Mouse (Mus musculus): ENCODE data around the gene Celsr3. TPM values are rescaled to one million over a fixed set of nuclear protein-coding genes. Genes with fewer than 3 reads are reported as not detected.

Gene Celsr3
- total RNA-seq, 2 experiments from 2014 or later: 0.22 to 0.31 TPM

DNA sequence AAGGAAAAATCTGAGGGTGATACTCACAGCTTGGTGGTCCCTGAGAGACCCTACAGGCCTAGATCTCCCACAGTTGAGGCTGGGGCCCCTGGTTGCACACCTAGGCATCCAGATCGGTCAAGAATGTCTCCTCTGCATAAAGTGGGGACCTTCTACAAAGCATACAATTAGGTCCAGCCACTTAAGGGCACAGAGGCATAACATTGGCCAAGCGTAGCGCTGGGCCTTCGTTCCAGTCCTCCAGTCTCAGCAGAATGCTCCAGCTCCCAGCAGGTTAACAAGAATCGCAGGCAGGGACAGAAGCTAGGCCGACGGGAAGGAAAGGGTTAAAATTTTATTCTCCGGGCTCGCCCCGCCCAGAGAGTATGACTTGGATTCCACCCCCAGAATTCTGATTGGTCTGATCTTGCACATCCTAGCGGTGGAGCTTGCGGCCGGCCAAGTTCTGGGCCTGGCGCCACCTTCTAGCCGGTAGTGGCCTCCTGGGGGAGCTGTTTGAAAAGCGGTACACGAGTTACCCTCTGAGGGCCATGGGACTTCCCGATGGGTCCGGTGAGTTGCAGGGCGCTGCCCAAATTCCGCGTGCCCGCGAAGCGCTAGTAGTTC lies 27.6 kb downstream of the Celsr3 start:
- peak; percentile 73 to 88 for DNase-seq (ENCODE audit: low spot score in 2 of 2)

DNA sequence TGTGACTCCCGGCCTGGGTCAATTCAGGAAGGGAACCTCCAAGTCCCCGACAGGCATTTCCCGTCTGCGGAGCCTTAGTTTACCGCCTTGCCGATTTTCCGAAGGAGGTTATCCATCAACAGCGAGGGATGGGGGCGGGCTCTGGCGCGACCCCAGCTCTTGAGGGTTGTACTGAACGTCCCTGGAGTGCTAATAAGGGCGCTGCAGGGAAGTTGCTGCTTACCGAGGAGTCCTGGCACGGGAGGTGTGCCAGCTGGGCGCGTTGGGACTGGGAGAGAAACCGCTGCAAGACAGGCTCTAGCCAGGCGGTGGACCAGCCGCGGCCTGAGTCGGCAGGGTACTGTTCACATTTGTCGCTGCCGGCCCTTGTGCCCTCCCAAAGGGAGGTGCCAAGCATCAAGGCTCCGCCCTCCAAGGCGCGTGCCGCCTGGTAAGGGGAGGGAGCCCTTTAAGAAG lies 28.1 kb downstream of the Celsr3 start:
- DNase-seq (ENCODE audit: low spot score in 2 of 2): peak; percentile 56 to 82

DNA sequence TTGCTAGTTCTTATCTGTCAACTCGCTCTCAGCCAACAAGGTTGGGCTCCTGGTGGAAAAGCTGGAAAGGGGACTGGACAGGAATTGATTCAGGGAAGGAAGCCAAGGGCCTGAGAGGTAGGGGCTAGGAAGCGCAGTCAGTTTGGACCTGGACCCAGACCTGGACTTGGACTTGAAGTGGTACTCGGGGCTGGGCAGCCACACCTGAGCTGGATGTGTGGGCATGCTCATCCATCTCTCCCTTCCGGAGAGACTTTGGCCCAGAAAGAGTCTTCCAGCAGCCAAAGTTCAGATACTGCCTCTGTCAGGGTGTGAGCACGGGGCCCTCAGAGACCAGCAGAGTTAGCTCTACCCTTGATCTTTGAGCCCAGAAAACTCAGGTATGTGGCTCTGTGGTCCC lies 29.2 kb downstream of the Celsr3 start:
- DNase-seq (ENCODE audit: low spot score in 2 of 2): no peak

DNA sequence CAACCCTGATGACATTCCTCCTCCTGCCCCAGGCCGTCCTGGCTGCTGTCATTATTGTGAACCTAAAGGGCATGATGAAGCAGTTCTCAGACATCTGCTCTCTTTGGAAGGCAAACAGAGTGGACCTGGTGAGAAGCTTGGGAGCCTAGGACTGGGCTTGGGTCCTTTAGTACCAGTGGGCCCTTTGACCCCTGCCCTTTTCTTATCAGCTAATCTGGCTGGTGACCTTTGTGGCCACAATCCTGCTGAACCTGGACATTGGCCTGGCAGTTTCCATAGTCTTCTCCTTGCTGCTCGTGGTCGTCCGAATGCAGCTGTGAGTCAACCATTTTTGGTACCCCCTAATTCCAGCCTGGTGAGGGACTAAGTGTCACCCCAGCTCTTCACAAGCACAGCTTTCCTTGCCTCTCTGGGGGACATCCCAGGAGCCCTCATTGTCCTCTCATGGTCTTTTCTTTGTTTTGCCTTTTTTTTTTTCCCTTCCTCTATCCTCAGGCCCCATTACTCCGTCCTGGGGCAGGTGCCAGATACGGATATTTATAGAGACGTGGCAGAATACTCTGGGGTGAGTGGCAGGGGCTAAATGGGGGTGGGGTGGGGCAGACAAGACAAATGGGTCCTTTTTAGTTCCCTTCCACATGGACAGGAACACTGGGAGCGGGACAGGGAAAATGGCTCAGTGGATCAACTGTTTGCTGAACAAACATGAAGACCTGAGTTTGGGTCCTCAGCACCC lies 32.8 kb downstream of the Celsr3 start:
- DNase-seq (ENCODE audit: low spot score in 2 of 2): no peak

Small RNA genes within 50 kb of the gene (microRNA-seq; reads per million reads assigned to microRNA genes)
- gene Gm23156: not detected

Other genes with a start within 250 kb of the Celsr3 start
- gene Wdr6, start 247.6 kb upstream of the Celsr3 start, total RNA-seq (2021): 10 to 100 TPM; 27.7 to 32.2 TPM
- gene P4htm, start 228.7 kb upstream of the Celsr3 start, total RNA-seq (2021): 1 to 10 TPM; 5.0 to 5.5 TPM
- gene Arih2, start 176.9 kb upstream of the Celsr3 start, total RNA-seq (2021): 10 to 100 TPM; 58.2 to 68.8 TPM
- gene Slc25a20, start 164.2 kb upstream of the Celsr3 start, total RNA-seq (2021): 10 to 100 TPM; 68.4 to 75.8 TPM
- gene Prkar2a, start 137.0 kb upstream of the Celsr3 start, total RNA-seq (2021): 100 to 1,000 TPM; 103 to 104 TPM
- 10 to 100 TPM; 43.7 to 44.3 TPM for gene Ip6k2, start 42.5 kb upstream of the Celsr3 start, total RNA-seq (2021)
- 1 to 10 TPM; 6.6 to 9.2 TPM for gene Nckipsd, start 18.0 kb upstream of the Celsr3 start, total RNA-seq (2021)
- gene Slc26a6, start 27.0 kb downstream of the Celsr3 start, total RNA-seq (2021): 10 to 100 TPM in 1 of 2 experiments, 1 to 10 TPM in 1; 9.8 to 11.2 TPM
- gene Tmem89, start 88.3 kb downstream of the Celsr3 start, total RNA-seq (2021): not detected
- gene Uqcrc1, start 110.3 kb downstream of the Celsr3 start, total RNA-seq (2021): 100 to 1,000 TPM; 612 to 624 TPM
- gene Col7a1, start 127.3 kb downstream of the Celsr3 start, total RNA-seq (2021): 10 to 100 TPM; 16.0 to 16.4 TPM
- 1 to 10 TPM; 2.9 to 3.8 TPM for gene Ucn2, start 159.7 kb downstream of the Celsr3 start, total RNA-seq (2021)
- 10 to 100 TPM; 17.2 to 21.4 TPM for gene Pfkfb4, start 165.5 kb downstream of the Celsr3 start, total RNA-seq (2021)
- gene Shisa5, start 212.2 kb downstream of the Celsr3 start, total RNA-seq (2021): 10 to 100 TPM; 50.6 to 54.3 TPM
- gene Trex1, start 233.4 kb downstream of the Celsr3 start, total RNA-seq (2021): 10 to 100 TPM; 10.3 to 12.0 TPM
- 10 to 100 TPM; 10.4 to 13.5 TPM for gene Atrip, start 247.8 kb downstream of the Celsr3 start, total RNA-seq (2021)